Mouse (Mus musculus) forebrain, embryonic 10.5 days (tissue): ENCODE data around the gene Socs7. TPM values are rescaled to one million over a fixed set of nuclear protein-coding genes. Genes with fewer than 3 reads are reported as not detected.
A peak's percentile ranks its signal among the peaks of the same experiment; 100 is the strongest.

Experiments used
- DNase-seq: peaks from one replicate; pipeline ENCODE4 v3.0.0-alpha.2; 2017; ENCODE audit warnings: low spot score; ENCODE audit errors: extremely low spot score
- H3K27ac ChIP-seq: fragments of 300-500 bp; sonication (generic); 2 replicates; pipeline ENCODE4 v1.5.1; 2016; ENCODE audit warnings: mild to moderate bottlenecking
- H3K27me3 ChIP-seq: fragments of 300-500 bp; sonication (generic); 2 replicates; pipeline ENCODE4 v1.6.1; 2016; ENCODE audit warnings: mild to moderate bottlenecking; ENCODE audit not compliant: poor library complexity, severe bottlenecking
- H3K36me3 ChIP-seq: fragments of 300-500 bp; sonication (generic); replicated peaks from 2 replicates; pipeline ENCODE4 v1.6.1; 2016; ENCODE audit warnings: mild to moderate bottlenecking, moderate library complexity
- H3K4me1 ChIP-seq: fragments of 300-500 bp; sonication (generic); 2 replicates; pipeline ENCODE4 v1.6.1; 2016
- H3K4me3 ChIP-seq: fragments of 300-500 bp; sonication (generic); 2 replicates; pipeline ENCODE4 v1.5.1; 2016; ENCODE audit warnings: mild to moderate bottlenecking, moderate library complexity
- H3K9me3 ChIP-seq: fragments of 300-500 bp; sonication (generic); 2 replicates; pipeline ENCODE4 v1.6.1; 2016; ENCODE audit warnings: mild to moderate bottlenecking, moderate library complexity
- WGBS: fragments of 180-500 bp; shearing (Covaris S2); methylation state at CpG from one replicate; pipeline ENCODE4 v1.1.7; 2016; 5-methylcytosine and 5-hydroxymethylcytosine counted together
- polyA plus RNA-seq: library from polyadenylated mRNA; unstranded; fragments of >200 nt; fragmentation: Nextera tagmentation; extraction: Ambion mirVana; gene quantifications from 2 replicates; pipeline ENCODE4 v1.2.1, GENCODE M21; 2016

Gene Socs7
- polyA plus RNA-seq, 1 experiment from 2014 or later = 4.2 TPM

DNA sequence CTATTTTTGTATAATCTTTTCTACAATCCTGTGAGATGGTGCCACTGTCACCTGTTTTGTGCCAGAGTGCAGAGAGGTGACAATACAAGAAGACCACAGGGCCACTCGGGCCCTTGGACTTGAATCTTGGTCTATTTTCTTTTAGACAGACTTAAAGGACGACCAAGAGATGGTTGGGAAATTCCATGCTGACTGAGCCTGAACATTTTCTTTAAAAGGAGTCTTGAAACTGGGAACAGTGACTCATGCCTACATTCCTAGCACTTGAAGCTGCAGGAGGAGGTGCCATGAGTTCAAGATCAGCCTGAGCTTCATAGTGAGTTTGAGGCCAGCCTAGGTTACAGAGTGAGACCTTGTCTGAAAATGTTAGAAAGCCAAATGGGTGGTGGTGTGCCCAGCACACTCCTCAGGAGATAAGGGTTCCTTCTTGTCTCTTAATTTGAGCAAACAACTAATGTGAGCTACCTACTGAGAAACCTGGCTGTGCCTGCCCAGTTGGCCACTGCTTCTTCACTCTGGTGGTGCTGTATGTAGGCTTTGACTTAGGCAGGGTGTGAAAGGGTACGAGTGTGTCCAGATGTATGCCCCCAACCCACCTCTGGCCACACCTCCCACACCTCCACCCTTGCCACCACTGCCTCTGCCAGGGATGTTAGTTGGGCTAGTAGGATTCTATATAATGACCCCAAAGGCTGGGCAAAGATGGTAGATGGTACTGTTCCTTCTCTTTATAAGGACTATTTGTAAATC lies 39.5 kb downstream of the Socs7 start:
- peaks cover 62% of the 10 kb centered on the region for H3K27me3 ChIP-seq
- 82% methylated on average over 3 of the region's 3 CpGs for WGBS
- H3K4me1 ChIP-seq = peaks cover 61% of the 10 kb centered on the region
- H3K4me3 ChIP-seq = no peak overlapping the region
- H3K27ac ChIP-seq = no peak overlapping the region
- no peak for DNase-seq
- no peaks in the 10 kb centered on the region for H3K9me3 ChIP-seq
- peaks cover 10% of the 10 kb centered on the region for H3K36me3 ChIP-seq

DNA sequence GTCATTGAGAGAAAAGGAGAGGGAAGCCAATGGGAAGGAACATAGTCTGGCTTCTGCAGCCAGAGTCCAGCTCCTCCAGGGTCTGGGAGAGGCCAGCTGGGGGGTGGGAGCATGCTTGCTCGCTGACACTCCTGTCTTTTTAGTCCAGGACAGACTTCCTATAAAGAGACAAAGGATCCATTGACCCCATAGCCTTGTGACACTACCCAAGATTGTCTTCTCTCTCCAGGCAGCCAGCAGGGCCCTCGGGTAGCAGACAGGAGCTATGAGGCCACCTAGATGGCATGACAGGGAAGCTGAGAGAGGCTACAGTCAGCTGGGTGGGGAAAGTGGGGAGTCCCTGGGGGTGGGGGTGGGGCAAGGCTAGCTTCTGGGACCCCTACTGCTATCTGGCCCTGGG lies 40.4 kb downstream of the Socs7 start:
- peaks cover 71% of the 10 kb centered on the region for H3K27me3 ChIP-seq
- 8% methylated on average over 2 of the region's 2 CpGs for whole genome bisulfite sequencing
- H3K9me3 ChIP-seq = no peaks in the 10 kb centered on the region
- H3K27ac ChIP-seq = peak overlapping the region; percentile 40
- DNase-seq = no peak
- peak overlapping the region; percentile 8; the same call in 1 of the 2 replicates for H3K4me3 ChIP-seq
- H3K4me1 ChIP-seq = peaks cover 62% of the 10 kb centered on the region
- peaks cover 4% of the 10 kb centered on the region for H3K36me3 ChIP-seq

DNA sequence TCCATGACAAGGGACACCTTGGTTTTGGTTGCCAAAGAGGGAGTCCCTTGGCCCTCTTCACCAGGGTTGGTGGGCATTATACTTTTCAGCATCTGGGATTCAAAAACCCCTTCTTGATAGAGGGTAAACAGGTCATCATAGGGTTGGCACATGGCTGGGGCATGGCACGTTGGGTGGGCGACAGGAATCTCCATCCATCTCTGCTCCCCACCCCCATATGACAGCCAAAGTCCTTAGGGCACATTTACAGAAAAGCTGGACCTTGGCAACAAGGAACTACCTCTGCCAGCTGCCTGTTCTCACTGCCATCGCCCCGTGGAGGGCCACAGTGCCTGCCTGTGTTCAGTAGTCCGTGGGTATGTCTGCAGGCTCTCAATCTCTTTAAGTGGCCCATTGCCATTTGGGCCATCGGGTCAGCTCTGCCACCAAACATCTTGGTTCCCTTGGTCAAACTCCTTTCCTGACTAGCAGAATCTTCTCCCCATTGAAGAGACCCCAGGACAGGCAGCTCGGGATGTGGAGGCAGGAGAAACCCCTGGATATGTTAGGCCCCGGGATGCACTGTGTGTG lies 41.3 kb downstream of the Socs7 start:
- Histone ChIP-seq H3K4me3 (peak overlapping the region; percentile 79), H3K4me1 (peaks cover 62% of the 10 kb centered on the region), H3K27ac (no peak overlapping the region), H3K9me3 (no peaks in the 10 kb centered on the region), H3K36me3 (peaks cover 4% of the 10 kb centered on the region; the same call in 1 of the 2 replicates), H3K27me3 (peaks cover 77% of the 10 kb centered on the region)
- 45% methylated on average over 8 of the region's 8 CpGs for WGBS
- DNase-seq = no peak

DNA sequence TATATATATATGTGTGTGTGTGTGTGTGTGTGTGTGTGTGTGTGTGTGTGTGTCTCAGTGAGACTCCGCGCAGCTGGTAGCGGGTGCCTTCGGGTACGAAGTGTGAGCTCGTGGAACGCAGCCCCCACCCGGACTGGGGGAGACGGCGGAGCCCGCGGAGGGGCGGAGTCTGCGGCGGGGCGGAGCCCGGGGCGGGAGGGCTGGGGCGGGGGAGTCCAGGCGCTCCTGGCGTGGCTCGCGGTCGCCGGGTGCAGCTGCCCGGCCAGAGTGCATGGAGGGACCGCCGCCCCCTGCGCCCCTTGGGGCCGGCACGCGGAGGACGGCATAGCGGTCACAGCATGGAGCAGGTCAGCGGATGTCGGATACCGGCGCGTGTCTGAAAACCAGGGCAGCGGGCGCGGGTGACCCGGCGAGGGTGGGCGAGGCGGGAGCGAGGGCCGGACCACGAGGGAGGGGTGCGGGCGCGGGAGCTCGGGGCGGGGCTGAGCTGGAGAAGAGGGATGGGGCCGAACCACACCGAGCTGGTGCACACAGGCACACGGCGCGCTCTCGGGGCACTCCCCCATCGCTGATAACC lies 41.9 kb downstream of the Socs7 start:
- Histone ChIP-seq H3K36me3 (peaks cover under 1% of the 10 kb centered on the region; the same call in 1 of the 2 replicates), H3K4me3 (peak overlapping the region; percentile 79), H3K27ac (peak overlapping the region; percentile 78), H3K4me1 (peaks cover 62% of the 10 kb centered on the region), H3K27me3 (peaks cover 81% of the 10 kb centered on the region), H3K9me3 (no peaks in the 10 kb centered on the region)
- peak; percentile 59 for DNase-seq
- WGBS = 1% methylated on average over 55 of the region's 61 CpGs

DNA sequence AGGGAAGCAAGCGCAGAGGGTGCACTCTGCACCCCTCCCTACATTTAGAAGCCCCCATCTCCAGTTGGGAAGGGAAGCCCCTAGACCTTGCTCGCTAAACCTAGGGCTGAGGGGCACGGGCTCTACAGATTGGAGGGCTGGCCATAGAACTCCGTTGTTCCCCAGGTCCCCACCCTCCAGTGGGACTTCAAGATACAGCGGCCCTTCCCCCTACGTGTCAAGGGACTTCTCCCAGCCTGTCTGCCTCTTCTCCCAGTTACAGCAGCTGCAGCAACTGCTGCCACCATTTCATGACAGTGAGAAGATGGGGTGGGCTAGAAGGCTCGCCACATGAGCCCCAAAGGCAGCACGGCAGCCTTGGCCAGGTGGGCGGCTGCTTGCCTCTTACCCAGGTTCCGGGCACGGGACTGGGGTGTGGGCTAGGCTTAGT lies 42.4 kb downstream of the Socs7 start:
- H3K27ac ChIP-seq = peak overlapping the region; percentile 78

DNA sequence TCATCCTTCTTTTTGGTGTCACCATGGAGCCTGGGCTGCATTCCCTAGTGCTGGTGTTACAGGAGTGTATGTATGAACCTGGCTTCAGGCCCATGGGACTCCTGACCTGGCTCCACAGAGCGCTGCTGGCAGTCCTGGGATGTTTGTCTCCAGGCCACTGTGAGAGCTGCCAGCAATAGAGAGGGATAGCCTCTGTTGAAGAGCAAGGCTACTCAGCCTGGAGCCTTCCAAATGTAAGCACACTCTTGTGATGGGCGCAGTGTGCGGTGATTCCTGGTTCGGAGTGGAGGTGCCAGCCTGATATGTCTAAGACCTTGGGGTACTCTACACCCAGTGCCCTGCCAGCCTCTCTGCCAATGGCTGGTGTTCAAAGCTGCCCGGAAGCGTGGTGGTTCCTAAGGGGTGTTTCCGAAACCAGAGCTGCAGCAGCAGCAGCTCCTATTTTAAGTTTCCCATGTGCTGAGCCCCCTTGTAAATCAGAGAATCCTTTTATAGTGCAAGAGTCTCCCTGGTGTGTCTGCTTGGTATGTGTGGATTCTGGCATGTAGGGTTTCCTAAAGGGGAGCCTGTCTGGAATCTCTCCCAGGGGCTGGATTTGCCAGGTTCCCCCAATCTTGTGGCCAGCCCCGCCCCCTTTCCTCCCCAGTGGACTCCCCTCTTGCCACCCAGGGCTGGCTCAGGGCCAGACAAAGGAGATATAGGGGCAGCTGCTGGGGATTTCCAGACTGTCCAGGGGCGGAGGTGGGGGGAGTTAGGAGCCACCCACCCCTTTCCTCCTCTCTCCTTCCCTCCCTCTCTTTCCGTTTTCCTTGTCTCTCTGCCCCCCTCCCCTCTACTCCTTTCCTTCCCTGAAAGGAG lies 44.0 kb downstream of the Socs7 start:
- no peaks in the 10 kb centered on the region for H3K36me3 ChIP-seq
- no peak for DNase-seq
- no peaks in the 10 kb centered on the region for H3K9me3 ChIP-seq
- H3K27me3 ChIP-seq = peaks cover 78% of the 10 kb centered on the region
- 71% methylated on average over 10 of the region's 10 CpGs for WGBS
- no peak overlapping the region for H3K27ac ChIP-seq
- no peak overlapping the region; the same call in 1 of the 2 replicates for H3K4me3 ChIP-seq
- peaks cover 49% of the 10 kb centered on the region for H3K4me1 ChIP-seq

More for the DNA sequence above, 42.4 kb downstream of the Socs7 start:
- DNase-seq = no peak
- H3K9me3 ChIP-seq = no peaks in the 10 kb centered on the region
- H3K27me3 ChIP-seq = peaks cover 84% of the 10 kb centered on the region
- peak overlapping the region; percentile 79 for H3K4me3 ChIP-seq
- peaks cover 62% of the 10 kb centered on the region for H3K4me1 ChIP-seq
- WGBS = under 1% methylated on average over 11 of the region's 11 CpGs
- no peaks in the 10 kb centered on the region for H3K36me3 ChIP-seq

DNA sequence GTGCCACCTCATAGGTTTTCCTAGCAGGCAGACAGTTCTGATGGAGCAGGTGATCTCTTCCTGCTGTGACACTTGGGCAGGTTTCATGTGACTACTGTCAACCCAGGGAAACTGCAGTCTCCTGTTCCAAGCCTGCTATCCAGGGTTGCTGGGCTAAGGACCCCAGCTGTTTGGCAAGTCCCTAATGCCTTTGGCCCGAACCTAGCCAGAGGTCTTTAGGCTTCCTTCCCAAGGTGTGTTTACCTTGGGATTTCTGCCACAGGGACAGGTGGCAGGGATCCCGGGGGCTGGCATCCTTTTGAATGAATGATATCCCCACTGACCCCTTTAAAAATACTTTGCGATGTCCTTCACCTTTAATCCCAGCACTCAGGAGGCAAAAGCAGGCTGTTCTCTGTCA lies 45.1 kb downstream of the Socs7 start:
- Histone ChIP-seq H3K4me3 (no peak overlapping the region), H3K27me3 (peaks cover 66% of the 10 kb centered on the region), H3K9me3 (no peaks in the 10 kb centered on the region), H3K27ac (no peak overlapping the region), H3K4me1 (peaks cover 52% of the 10 kb centered on the region), H3K36me3 (no peaks in the 10 kb centered on the region)
- 77% methylated on average over 3 of the region's 3 CpGs for WGBS
- no peak for DNase-seq

DNA sequence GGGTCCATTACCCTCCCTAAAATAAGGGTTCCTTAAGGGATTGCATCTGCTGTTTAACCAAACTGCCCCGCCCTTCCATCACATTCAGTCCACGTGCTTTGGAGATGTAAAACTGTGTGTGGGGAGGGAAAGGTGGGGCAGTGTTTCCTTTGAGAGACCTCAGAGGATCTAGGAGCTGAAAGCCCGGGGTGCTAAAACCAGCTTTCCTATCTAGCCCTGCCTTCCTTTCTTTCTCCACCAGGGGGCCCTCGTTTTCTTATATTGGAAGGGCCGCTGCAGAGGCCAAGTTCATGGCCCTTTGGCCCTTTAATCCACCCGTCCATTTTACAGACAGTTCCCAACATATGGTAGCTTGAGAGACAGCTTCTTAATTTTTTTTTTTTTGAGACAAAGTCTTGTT lies 45.8 kb downstream of the Socs7 start:
- no peaks in the 10 kb centered on the region for H3K9me3 ChIP-seq
- H3K27ac ChIP-seq = no peak overlapping the region
- DNase-seq = peak; percentile 71
- H3K4me1 ChIP-seq = peaks cover 52% of the 10 kb centered on the region
- WGBS = 3% methylated on average over 6 of the region's 6 CpGs
- H3K4me3 ChIP-seq = no peak overlapping the region
- peaks cover 59% of the 10 kb centered on the region for H3K27me3 ChIP-seq
- H3K36me3 ChIP-seq = no peaks in the 10 kb centered on the region

DNA sequence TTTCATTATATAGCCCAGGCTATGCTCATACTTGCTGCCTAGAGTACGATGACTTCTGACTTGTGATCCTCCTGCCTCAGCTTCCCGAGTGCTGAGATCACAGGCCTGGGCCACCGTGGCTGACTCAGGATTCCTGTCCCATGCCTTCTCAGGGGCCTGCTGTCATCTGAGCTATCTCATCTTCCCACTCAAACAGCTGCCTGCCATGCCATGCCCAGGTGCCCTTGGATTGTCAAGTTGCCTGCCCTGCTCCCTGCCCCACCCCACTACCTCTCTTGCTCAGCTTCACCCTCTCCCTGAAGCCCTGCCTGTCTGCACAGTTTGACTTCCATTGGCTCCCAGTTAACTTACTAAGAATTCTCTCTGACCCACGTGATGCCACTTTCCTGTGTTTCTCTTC lies 48.6 kb downstream of the Socs7 start:
- no peak overlapping the region for H3K27ac ChIP-seq
- no peak overlapping the region for H3K4me3 ChIP-seq
- 83% methylated on average over 4 of the region's 4 CpGs for WGBS
- H3K36me3 ChIP-seq = no peaks in the 10 kb centered on the region
- DNase-seq = no peak
- H3K27me3 ChIP-seq = peaks cover 48% of the 10 kb centered on the region
- H3K4me1 ChIP-seq = peaks cover 36% of the 10 kb centered on the region
- H3K9me3 ChIP-seq = no peaks in the 10 kb centered on the region

DNA sequence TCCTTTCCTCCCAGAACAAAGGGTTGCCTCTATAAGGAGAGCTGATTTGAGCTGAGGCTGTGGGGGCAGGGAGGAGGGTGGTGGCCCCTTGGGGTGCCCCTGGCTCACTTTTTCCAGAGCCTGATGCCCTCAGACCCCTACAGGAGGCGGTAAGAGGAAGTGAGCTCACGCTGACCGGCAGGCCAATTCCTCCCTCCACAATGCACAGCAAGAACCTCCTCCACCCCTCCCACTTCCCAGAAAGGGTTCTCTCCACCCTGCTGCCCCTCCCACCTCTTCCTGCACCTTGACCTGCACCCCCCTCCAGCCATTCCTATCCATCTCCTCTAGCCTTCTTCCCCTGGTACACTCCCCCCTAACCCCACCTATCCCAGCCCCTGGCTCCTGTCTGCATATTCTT lies 49.8 kb downstream of the Socs7 start:
- peaks cover 37% of the 10 kb centered on the region for H3K4me1 ChIP-seq
- WGBS = 11% methylated on average over 3 of the region's 3 CpGs
- H3K27me3 ChIP-seq = peaks cover 48% of the 10 kb centered on the region
- no peak for DNase-seq
- H3K9me3 ChIP-seq = no peaks in the 10 kb centered on the region
- peak overlapping the region; percentile 72; the same call in 1 of the 2 replicates for H3K27ac ChIP-seq
- peak overlapping the region; percentile 8; the same call in 1 of the 2 replicates for H3K4me3 ChIP-seq
- H3K36me3 ChIP-seq = no peaks in the 10 kb centered on the region

DNA sequence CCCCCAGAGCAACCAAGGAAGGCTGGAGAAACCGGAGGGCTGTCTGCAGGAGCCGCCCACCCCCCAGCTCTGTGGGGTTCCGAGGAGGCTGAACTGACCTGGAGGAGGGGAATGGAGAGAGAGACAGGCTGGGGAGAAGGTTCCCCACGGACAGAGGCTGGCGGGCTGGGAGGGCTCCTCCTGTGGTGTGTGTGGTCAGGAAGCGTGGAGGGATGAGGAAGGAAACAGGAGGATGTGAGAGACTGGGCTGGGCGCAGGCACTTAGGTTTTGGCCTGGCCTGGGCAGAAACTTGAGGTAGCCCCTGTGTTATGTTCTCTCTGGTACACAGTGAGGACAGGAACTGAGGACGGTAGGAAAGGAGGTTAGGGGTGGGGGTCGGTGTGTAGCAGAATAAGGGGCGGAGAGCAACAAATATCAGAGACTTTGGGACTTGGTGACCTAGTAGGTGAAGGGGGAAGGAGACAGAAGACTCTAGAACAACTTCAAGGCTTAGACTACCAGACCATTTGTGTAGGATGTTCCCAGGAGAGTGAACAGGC lies 50.5 kb downstream of the Socs7 start:
- WGBS = 44% methylated on average over 10 of the region's 10 CpGs
- peak overlapping the region; percentile 72 for H3K27ac ChIP-seq
- no peak for DNase-seq
- H3K9me3 ChIP-seq = no peaks in the 10 kb centered on the region
- H3K4me3 ChIP-seq = no peak overlapping the region
- no peaks in the 10 kb centered on the region for H3K36me3 ChIP-seq
- peaks cover 43% of the 10 kb centered on the region for H3K27me3 ChIP-seq
- peaks cover 43% of the 10 kb centered on the region for H3K4me1 ChIP-seq

DNA sequence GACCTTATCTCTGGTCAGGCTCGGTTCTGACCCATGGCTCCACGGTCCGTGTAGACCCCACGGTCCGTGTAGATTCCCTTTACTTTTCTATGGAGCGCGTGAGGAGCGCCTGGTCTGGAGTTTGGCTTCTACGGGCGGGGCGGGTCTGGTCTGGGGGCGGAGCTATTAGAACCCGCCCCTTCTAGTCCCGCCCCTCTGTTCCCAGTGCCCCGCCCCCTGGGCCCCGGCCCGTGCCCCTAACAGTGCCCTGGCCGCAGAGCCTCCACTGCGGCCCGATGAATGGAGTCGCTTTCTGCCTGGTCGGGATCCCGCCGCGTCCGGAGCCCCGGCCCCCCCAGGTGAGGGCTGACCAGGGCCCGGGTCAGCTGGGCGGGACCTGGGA lies 53.0 kb downstream of the Socs7 start, which contains the start of gene Arhgap23:
Gene Arhgap23, plus strand, starts transcription at position 204 of the 382 bp plus-strand sequence.
- WGBS = under 1% methylated on average over 29 of the region's 29 CpGs
- peak within 1 kb of the TSS; percentile 77 for H3K4me3 ChIP-seq
- 0 out of 2 replicates have a peak, but pooled peaks cover 3% of the 10 kb centered on the region for H3K36me3 ChIP-seq
- H3K9me3 ChIP-seq = no peaks in the 10 kb centered on the region
- DNase-seq = peak; percentile 84
- peak within 1 kb of the TSS; percentile 87 for H3K27ac ChIP-seq
- H3K4me1 ChIP-seq = peaks cover 62% of the 10 kb centered on the region
- peaks cover 30% of the 10 kb centered on the region for H3K27me3 ChIP-seq
